Mouse (Mus musculus) ES-E14 (cell line): ENCODE measurements at regions not wholly inside any gene's neighbourhood (a gene's known extent, or its start where the extent isn't known, plus 50 kb on each side); places are given as distances from the start of the nearest gene placed in this dataset.

Source experiments
- HCFC1 ChIP-seq: IDR thresholded peaks from 2 replicates; pipeline ENCODE4 v1.6.1; 2012; ENCODE audit warnings: low read length, inconsistent platforms, borderline replicate concordance; ENCODE audit not compliant: insufficient read depth
- MAFK ChIP-seq: IDR thresholded peaks from 2 replicates; pipeline ENCODE4 v1.6.1; 2014; ENCODE audit warnings: mild to moderate bottlenecking, low read depth, low read length, inconsistent platforms; ENCODE audit not compliant: insufficient read depth
- ZC3H11A ChIP-seq: IDR thresholded peaks from 2 replicates; pipeline ENCODE4 v1.6.1; 2012; ENCODE audit warnings: low read depth, mild to moderate bottlenecking, inconsistent platforms, low read length, borderline replicate concordance
- ZNF384 ChIP-seq: IDR thresholded peaks from 2 replicates; pipeline ENCODE4 v1.6.1; 2012; ENCODE audit warnings: low read depth, low read length, inconsistent platforms

DNA sequence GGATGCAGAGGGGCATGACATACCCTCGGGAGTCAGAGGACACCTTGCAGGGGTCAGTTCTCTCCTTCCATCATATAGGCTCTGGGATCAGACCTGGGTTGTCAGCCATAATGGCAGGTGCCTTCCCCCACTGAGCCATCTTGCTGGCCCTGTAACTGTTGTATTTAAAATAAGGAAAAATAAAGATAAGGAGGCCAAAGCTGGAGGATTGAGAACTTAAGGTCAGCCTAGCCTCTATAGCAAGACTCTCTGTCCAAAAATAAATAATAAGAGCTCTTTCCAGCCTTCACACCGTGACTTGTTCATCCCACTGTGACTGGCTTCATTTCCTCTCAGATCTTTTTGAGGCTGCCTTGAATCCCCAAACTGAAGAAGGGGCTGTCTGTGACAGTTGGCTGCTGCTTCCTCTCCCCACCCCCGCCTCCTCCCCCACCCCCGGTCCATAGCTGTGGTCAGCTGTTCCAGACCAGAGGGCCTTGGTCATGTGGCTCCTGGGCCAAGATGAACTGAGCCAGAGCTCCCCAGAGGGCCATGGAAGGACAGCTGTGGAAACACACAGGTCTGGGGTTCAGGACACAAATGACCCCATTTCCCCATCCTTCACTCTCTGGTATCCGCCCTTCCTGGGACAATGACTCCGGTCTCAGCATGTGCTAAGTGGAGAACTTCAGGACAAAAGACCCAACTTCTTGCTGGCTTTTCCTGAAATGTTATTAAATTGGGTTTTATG lies 81.6 kb upstream of the Errfi1 start:
- TF ChIP-seq HCFC1 (no peak), MAFK (no peak), ZNF384 (no peak), ZC3H11A (no peak)
